ENCODE assay signal across 13 mouse cellular contexts in the genomic region with DNA sequence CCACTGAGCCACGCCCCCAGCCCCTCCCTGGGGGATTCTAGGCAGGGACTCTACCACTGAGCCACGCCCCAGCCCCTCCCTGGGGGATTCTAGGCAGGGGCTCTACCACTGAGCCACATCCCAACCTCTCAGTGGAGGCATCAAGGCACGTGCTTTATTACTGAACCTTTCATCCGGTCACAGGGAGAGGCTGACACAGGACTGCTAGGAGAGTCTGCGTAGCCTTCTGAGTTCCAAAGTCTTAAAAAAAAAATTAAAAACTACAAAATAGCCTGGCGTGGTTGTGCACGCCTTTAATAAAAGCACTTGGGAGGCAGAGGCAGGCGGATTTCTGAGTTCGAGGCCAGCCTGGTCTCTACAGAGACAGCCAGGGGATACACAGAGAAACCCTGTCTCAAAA. TPM values are rescaled to one million over a fixed set of nuclear protein-coding genes. Genes with fewer than 3 reads are reported as not detected.
DNase-seq lines count a peak whose midpoint lies in the region; ATAC-seq and TF ChIP-seq lines count a peak whose summit lies in the region.
"Not testable (repeated sequence)": the region's sequence is repeated elsewhere in the genome, so short reads cannot be mapped to it uniquely, and the experiment has no call there.
"Had no signal": no experiment of that assay in that cellular context is flagged by ENCODE, and none has a peak within 500 bp of the region (broad histone marks: within the 10 kb centered on the region; RNA-seq: fewer than 3 reads in every experiment).

No protein-coding gene starts in this region.

- TF ChIP-seq EP300 in heart, postnatal 0 days (IDR thresholded peaks at IDR 0.05; ENCODE audit: low read depth); liver, embryonic 14.5 days (IDR thresholded peaks at IDR 0.05; ENCODE audit: low read depth): not testable (repeated sequence)

- not testable (repeated sequence) for TF ChIP-seq POLR2A in bone marrow, adult 2 months (IDR thresholded peaks at IDR 0.05; ENCODE audit: borderline replicate concordance, control insufficient read depth, low read depth, low read length)

- TF ChIP-seq CTCF in C2C12 (IDR thresholded peaks at IDR 0.05; ENCODE audit: control insufficient read depth, insufficient read depth, insufficient read length); bone marrow, adult 2 months (IDR thresholded peaks at IDR 0.05; ENCODE audit: control insufficient read depth, insufficient read depth, low read length); heart, postnatal 0 days (IDR thresholded peaks at IDR 0.05; ENCODE audit: low read depth); liver, embryonic 14.5 days (IDR thresholded peaks at IDR 0.05; ENCODE audit: low read depth): not testable (repeated sequence)

- not testable (repeated sequence) for H3ac ChIP-seq in C2C12 (ENCODE audit: control insufficient read depth, insufficient read length, low read depth)

- H3K9me3 ChIP-seq in forebrain, embryonic 12.5 days; heart, postnatal 0 days (replicated peaks; ENCODE audit: control insufficient read depth, low read length); kidney, embryonic 15.5 days (replicated peaks); liver, embryonic 14.5 days (ENCODE audit: control insufficient read depth, low read length); midbrain, embryonic 15.5 days; stomach, embryonic 15.5 days: not testable (repeated sequence)

- H3K27ac ChIP-seq in bone marrow, adult 2 months (ENCODE audit: control insufficient read depth, insufficient read depth, low read depth, low read length, poor library complexity); forebrain, embryonic 12.5 days: not testable (repeated sequence)
- H3K27ac ChIP-seq in heart, postnatal 0 days (ENCODE audit: low read depth) = peak overlapping the region; percentile 85
- peak overlapping the region; percentile 90 for H3K27ac ChIP-seq in kidney, embryonic 15.5 days
- H3K27ac ChIP-seq in liver, embryonic 14.5 days = peak overlapping the region; percentile 83
- H3K27ac ChIP-seq in midbrain, embryonic 15.5 days = peak overlapping the region; percentile 83; the same call in 1 of the 2 replicates
- H3K27ac ChIP-seq in stomach, embryonic 15.5 days = peak overlapping the region; percentile 88; the same call in 1 of the 2 replicates

- H3K27me3 ChIP-seq in C2C12 (ENCODE audit: control insufficient read depth, insufficient read depth, insufficient read length) = peaks cover 19% of the 10 kb centered on the region
- not testable (repeated sequence) for H3K27me3 ChIP-seq in forebrain, embryonic 12.5 days; heart, postnatal 0 days (ENCODE audit: control insufficient read depth, insufficient read depth, low read length); kidney, embryonic 15.5 days; liver, embryonic 14.5 days (ENCODE audit: control insufficient read depth, insufficient read depth, low read length); midbrain, embryonic 15.5 days (replicated peaks); stomach, embryonic 15.5 days (replicated peaks)

- not testable (repeated sequence) for DNase-seq in heart, postnatal 0 days (ENCODE audit: low spot score); liver, embryonic 14.5 days (ENCODE audit: low read depth in 3 of 3, low spot score in 3 of 3)

- H3K4me3 ChIP-seq in C2C12 (ENCODE audit: insufficient read depth, poor library complexity, severe bottlenecking) = peak overlapping the region; percentile 83
- peak overlapping the region; percentile 2 for H3K4me3 ChIP-seq in bone marrow, adult 2 months (replicated peaks; ENCODE audit: control insufficient read depth, low read depth, low read length)
- H3K4me3 ChIP-seq in forebrain, embryonic 12.5 days (replicated peaks) = peak overlapping the region; percentile 97
- peak overlapping the region; percentile 76 for H3K4me3 ChIP-seq in heart, postnatal 0 days (ENCODE audit: low read depth, low read length)
- H3K4me3 ChIP-seq in kidney, embryonic 15.5 days (replicated peaks) = peak overlapping the region; percentile 98
- H3K4me3 ChIP-seq in liver, embryonic 14.5 days (ENCODE audit: insufficient read depth in 1 of 2, low read depth in 2 of 2, low read length in 2 of 2) = peak overlapping the region; percentile 77 to 94
- H3K4me3 ChIP-seq in midbrain, embryonic 15.5 days = peak overlapping the region; percentile 99
- peak overlapping the region; percentile 95 for H3K4me3 ChIP-seq in stomach, embryonic 15.5 days (replicated peaks)

- peaks cover 25% of the 10 kb centered on the region for H3K79me2 ChIP-seq in C2C12 (ENCODE audit: control insufficient read depth, insufficient read depth)

- WGBS in bone marrow, adult 2 months = 62% methylated on average over 9 of the region's 9 CpGs
- 60% methylated on average over 9 of the region's 9 CpGs for WGBS in forebrain, embryonic 12.5 days
- 57% methylated on average over 9 of the region's 9 CpGs for WGBS in heart, postnatal 0 days
- WGBS in kidney, embryonic 15.5 days = 57% methylated on average over 9 of the region's 9 CpGs
- 52% methylated on average over 9 of the region's 9 CpGs for WGBS in liver, embryonic 14.5 days (ENCODE audit: insufficient replicate concordance)
- 64% methylated on average over 9 of the region's 9 CpGs for WGBS in midbrain, embryonic 15.5 days
- WGBS in stomach, embryonic 15.5 days = 53% methylated on average over 9 of the region's 9 CpGs

- H3K9ac ChIP-seq in forebrain, embryonic 12.5 days = peak overlapping the region; percentile 90; the same call in 1 of the 2 replicates
- H3K9ac ChIP-seq in heart, postnatal 0 days (replicated peaks; ENCODE audit: low read depth, low read length) = peak overlapping the region; percentile 67
- H3K9ac ChIP-seq in kidney, embryonic 15.5 days = peak overlapping the region; percentile 90
- H3K9ac ChIP-seq in liver, embryonic 14.5 days (replicated peaks) = peak overlapping the region; percentile 84
- H3K9ac ChIP-seq in midbrain, embryonic 15.5 days = peak overlapping the region; percentile 94
- not testable (repeated sequence) for H3K9ac ChIP-seq in stomach, embryonic 15.5 days

- peaks cover 27% of the 10 kb centered on the region for H3K36me3 ChIP-seq in C2C12 (ENCODE audit: control insufficient read depth, insufficient read depth)
- H3K36me3 ChIP-seq in forebrain, embryonic 12.5 days (replicated peaks) = peaks cover 26% of the 10 kb centered on the region
- peaks cover 25% of the 10 kb centered on the region for H3K36me3 ChIP-seq in heart, postnatal 0 days (replicated peaks; ENCODE audit: control insufficient read depth, insufficient read depth, low read length)
- peaks cover 28% of the 10 kb centered on the region for H3K36me3 ChIP-seq in kidney, embryonic 15.5 days
- H3K36me3 ChIP-seq in liver, embryonic 14.5 days (replicated peaks; ENCODE audit: control insufficient read depth, insufficient read depth, low read depth) = not testable (repeated sequence)
- peaks cover 19% of the 10 kb centered on the region for H3K36me3 ChIP-seq in midbrain, embryonic 15.5 days (replicated peaks)
- H3K36me3 ChIP-seq in stomach, embryonic 15.5 days = peaks cover 18% of the 10 kb centered on the region

- H3K4me1 ChIP-seq in bone marrow, adult 2 months (ENCODE audit: control insufficient read depth, insufficient read depth, low read length); liver, embryonic 14.5 days (replicated peaks; ENCODE audit: control insufficient read depth in 2 of 2, insufficient read depth in 2 of 2, low read length in 1 of 2): not testable (repeated sequence)
- H3K4me1 ChIP-seq in forebrain, embryonic 12.5 days = peaks cover 18% of the 10 kb centered on the region
- peaks cover 15% of the 10 kb centered on the region for H3K4me1 ChIP-seq in heart, postnatal 0 days (ENCODE audit: control insufficient read depth, insufficient read depth)
- H3K4me1 ChIP-seq in kidney, embryonic 15.5 days = peaks cover 18% of the 10 kb centered on the region
- H3K4me1 ChIP-seq in midbrain, embryonic 15.5 days = peaks cover 18% of the 10 kb centered on the region
- peaks cover 12% of the 10 kb centered on the region for H3K4me1 ChIP-seq in stomach, embryonic 15.5 days

- not testable (repeated sequence) for ATAC-seq in forebrain, embryonic 12.5 days (ENCODE audit: low FRiP score); heart, postnatal 0 days (ENCODE audit: insufficient read depth, low read depth); kidney, embryonic 15.5 days (replicated peaks; ENCODE audit: low FRiP score); liver, embryonic 14.5 days (ENCODE audit: insufficient read depth); midbrain, embryonic 15.5 days (replicated peaks); stomach, embryonic 15.5 days (ENCODE audit: insufficient read depth, low FRiP score, low read depth)

- H3K4me2 ChIP-seq in forebrain, embryonic 12.5 days = peak overlapping the region; percentile 94
- H3K4me2 ChIP-seq in heart, postnatal 0 days (ENCODE audit: low read depth, low read length) = peak overlapping the region; percentile 96
- H3K4me2 ChIP-seq in kidney, embryonic 15.5 days = peak overlapping the region; percentile 86
- H3K4me2 ChIP-seq in liver, embryonic 14.5 days (ENCODE audit: low read depth) = peak overlapping the region; percentile 92
- H3K4me2 ChIP-seq in midbrain, embryonic 15.5 days = peak overlapping the region; percentile 86
- peak overlapping the region; percentile 79 for H3K4me2 ChIP-seq in stomach, embryonic 15.5 days

- peaks cover 15% of the 10 kb centered on the region for H3K79me3 ChIP-seq in C2C12 (ENCODE audit: low read depth)

RNA-seq across cellular contexts. Expression of gene Nsun5, which starts 0.6 kb away (rescaled TPM):
- polyA plus RNA-seq in C2C12 (2012; fragmentation: generic; extraction: Trizol) = 33.0 TPM
- 5.7 and 12.8 TPM in 2 replicates for polyA plus RNA-seq in bone marrow, adult 2 months (2011; ENCODE audit: insufficient read depth, insufficient read length, low replicate concordance, missing spikeins)
- polyA plus RNA-seq in forebrain, embryonic 12.5 days (2016; fragmentation: Nextera tagmentation; extraction: Ambion mirVana) = 34.9 and 35.6 TPM in 2 replicates
- total RNA-seq in heart, postnatal 0 days (2014; rRNA removed; ENCODE audit: low replicate concordance) = 8.7 and 19.3 TPM in 2 replicates
- 11.4 and 13.1 TPM in 2 replicates for polyA plus RNA-seq in heart, postnatal 0 days (2015; fragmentation: Nextera tagmentation; extraction: Ambion mirVana)
- 35.0 and 39.5 TPM in 2 replicates for polyA plus RNA-seq in kidney, embryonic 15.5 days (2015; fragmentation: Nextera tagmentation; extraction: Ambion mirVana)
- 12.4 and 13.9 TPM in 2 replicates for polyA plus RNA-seq in liver, embryonic 14.5 days (2012; rRNA removed)
- 10.5 and 12.9 TPM in 2 replicates for polyA plus RNA-seq in liver, embryonic 14.5 days (2014; fragmentation: Nextera tagmentation; extraction: Ambion mirVana)
- polyA plus RNA-seq in midbrain, embryonic 15.5 days (2015; fragmentation: Nextera tagmentation; extraction: Ambion mirVana) = 35.3 and 37.3 TPM in 2 replicates
- polyA plus RNA-seq in stomach, embryonic 15.5 days (2015; fragmentation: Nextera tagmentation; extraction: Ambion mirVana) = 29.0 and 32.0 TPM in 2 replicates

RNA-seq across cellular contexts. Expression of gene Trim50, which starts 16.1 kb away (rescaled TPM):
- polyA plus RNA-seq in C2C12 (2012; fragmentation: generic; extraction: Trizol) = not detected
- not detected in 2 replicates for polyA plus RNA-seq in bone marrow, adult 2 months (2011; ENCODE audit: insufficient read depth, insufficient read length, low replicate concordance, missing spikeins)
- polyA plus RNA-seq in forebrain, embryonic 12.5 days (2016; fragmentation: Nextera tagmentation; extraction: Ambion mirVana) = not detected in 2 replicates
- not detected in 2 replicates for total RNA-seq in heart, postnatal 0 days (2014; rRNA removed; ENCODE audit: low replicate concordance)
- not detected in 2 replicates for polyA plus RNA-seq in heart, postnatal 0 days (2015; fragmentation: Nextera tagmentation; extraction: Ambion mirVana)
- polyA plus RNA-seq in kidney, embryonic 15.5 days (2015; fragmentation: Nextera tagmentation; extraction: Ambion mirVana) = not detected in 2 replicates
- not detected in 2 replicates for polyA plus RNA-seq in liver, embryonic 14.5 days (2012; rRNA removed)
- polyA plus RNA-seq in liver, embryonic 14.5 days (2014; fragmentation: Nextera tagmentation; extraction: Ambion mirVana) = not detected in 2 replicates
- polyA plus RNA-seq in midbrain, embryonic 15.5 days (2015; fragmentation: Nextera tagmentation; extraction: Ambion mirVana) = not detected in 2 replicates
- polyA plus RNA-seq in stomach, embryonic 15.5 days (2015; fragmentation: Nextera tagmentation; extraction: Ambion mirVana) = 0.37 and 0.83 TPM in 2 replicates
- total RNA-seq: adrenal gland, postnatal 14 days; gastrocnemius, postnatal 25 days; layer of hippocampus, adult 8-10 months; left cerebral cortex, postnatal 4 days; monocyte, adult 5-6 weeks had no signal

RNA-seq across cellular contexts. Expression of gene Fkbp6, which starts 19.4 kb away (rescaled TPM):
- not detected for polyA plus RNA-seq in C2C12 (2012; fragmentation: generic; extraction: Trizol)
- polyA plus RNA-seq in bone marrow, adult 2 months (2011; ENCODE audit: insufficient read depth, insufficient read length, low replicate concordance, missing spikeins) = not detected in 2 replicates
- 0.17 TPM in 1 of 2 replicates, not detected in the other for polyA plus RNA-seq in forebrain, embryonic 12.5 days (2016; fragmentation: Nextera tagmentation; extraction: Ambion mirVana)
- total RNA-seq in heart, postnatal 0 days (2014; rRNA removed; ENCODE audit: low replicate concordance) = not detected in 2 replicates
- polyA plus RNA-seq in heart, postnatal 0 days (2015; fragmentation: Nextera tagmentation; extraction: Ambion mirVana) = not detected in 2 replicates
- not detected in 2 replicates for polyA plus RNA-seq in kidney, embryonic 15.5 days (2015; fragmentation: Nextera tagmentation; extraction: Ambion mirVana)
- polyA plus RNA-seq in liver, embryonic 14.5 days (2012; rRNA removed) = 0.03 TPM in 2 replicates
- not detected in 2 replicates for polyA plus RNA-seq in liver, embryonic 14.5 days (2014; fragmentation: Nextera tagmentation; extraction: Ambion mirVana)
- polyA plus RNA-seq in midbrain, embryonic 15.5 days (2015; fragmentation: Nextera tagmentation; extraction: Ambion mirVana) = 0.18 TPM in 1 of 2 replicates, not detected in the other
- 0.41 and 0.83 TPM in 2 replicates for polyA plus RNA-seq in stomach, embryonic 15.5 days (2015; fragmentation: Nextera tagmentation; extraction: Ambion mirVana)
- total RNA-seq: adrenal gland, postnatal 14 days; gastrocnemius, postnatal 25 days; monocyte, adult 5-6 weeks had no signal

RNA-seq across cellular contexts. Expression of gene Pom121, which starts 25.1 kb away (rescaled TPM):
- 26.9 TPM for polyA plus RNA-seq in C2C12 (2012; fragmentation: generic; extraction: Trizol)
- polyA plus RNA-seq in bone marrow, adult 2 months (2011; ENCODE audit: insufficient read depth, insufficient read length, low replicate concordance, missing spikeins) = 10.0 and 15.8 TPM in 2 replicates
- polyA plus RNA-seq in forebrain, embryonic 12.5 days (2016; fragmentation: Nextera tagmentation; extraction: Ambion mirVana) = 23.4 and 27.0 TPM in 2 replicates
- 8.4 and 10.3 TPM in 2 replicates for total RNA-seq in heart, postnatal 0 days (2014; rRNA removed; ENCODE audit: low replicate concordance)
- 3.6 and 4.4 TPM in 2 replicates for polyA plus RNA-seq in heart, postnatal 0 days (2015; fragmentation: Nextera tagmentation; extraction: Ambion mirVana)
- polyA plus RNA-seq in kidney, embryonic 15.5 days (2015; fragmentation: Nextera tagmentation; extraction: Ambion mirVana) = 14.0 and 14.7 TPM in 2 replicates
- 7.6 and 9.7 TPM in 2 replicates for polyA plus RNA-seq in liver, embryonic 14.5 days (2012; rRNA removed)
- polyA plus RNA-seq in liver, embryonic 14.5 days (2014; fragmentation: Nextera tagmentation; extraction: Ambion mirVana) = 5.4 and 7.0 TPM in 2 replicates
- 11.4 and 11.8 TPM in 2 replicates for polyA plus RNA-seq in midbrain, embryonic 15.5 days (2015; fragmentation: Nextera tagmentation; extraction: Ambion mirVana)
- 11.2 and 11.4 TPM in 2 replicates for polyA plus RNA-seq in stomach, embryonic 15.5 days (2015; fragmentation: Nextera tagmentation; extraction: Ambion mirVana)

Comparison
In these comparisons a context has a peak if more than half of its experiments do, and no peak if none do; other contexts are left out.
1. H3K4me3 ChIP-seq: peak in every context shown above with its lines; median percentile 99 in midbrain, embryonic 15.5 days; 98 in kidney, embryonic 15.5 days; 97 in forebrain, embryonic 12.5 days; 95 in stomach, embryonic 15.5 days; 86 in liver, embryonic 14.5 days; 83 in C2C12; 76 in heart, postnatal 0 days; 2 in bone marrow, adult 2 months.